Mouse (Mus musculus) liver, embryonic 15.5 days (tissue): Measurements from ENCODE around the gene Ddx27. TPM values are rescaled to one million over a fixed set of nuclear protein-coding genes. Genes with fewer than 3 reads are reported as not detected.

ENCODE experiments used
- ATAC-seq: fragments of 200-750 bp; cut with Nextera tagmentation; 2 replicates; pipeline ENCODE4 v1.8.0; 2017; ENCODE audit warnings: moderate number of reproducible peaks, mild to moderate bottlenecking, moderate library complexity; ENCODE audit not compliant: insufficient read depth
- H3K27ac ChIP-seq: fragments of 300-500 bp; sonication (generic); replicated peaks from 2 replicates; pipeline ENCODE4 v1.5.1; 2015; ENCODE audit warnings: mild to moderate bottlenecking, inconsistent platforms
- H3K27me3 ChIP-seq: fragments of 300-500 bp; sonication (generic); 2 replicates; pipeline ENCODE4 v1.6.1; 2015; ENCODE audit warnings: mild to moderate bottlenecking, inconsistent platforms
- H3K36me3 ChIP-seq: fragments of 300-500 bp; sonication (generic); replicated peaks from 2 replicates; pipeline ENCODE4 v1.6.1; 2015; ENCODE audit warnings: moderate library complexity, mild to moderate bottlenecking, inconsistent platforms
- H3K4me1 ChIP-seq: fragments of 300-500 bp; sonication (generic); replicated peaks from 2 replicates; pipeline ENCODE4 v1.6.1; 2015; ENCODE audit warnings: inconsistent platforms
- H3K4me2 ChIP-seq: fragments of 300-500 bp; sonication (generic); 2 replicates; pipeline ENCODE4 v1.6.1; 2015; ENCODE audit warnings: moderate library complexity, mild to moderate bottlenecking, inconsistent platforms
- H3K4me3 ChIP-seq: fragments of 300-500 bp; sonication (generic); replicated peaks from 2 replicates; pipeline ENCODE4 v1.5.1; 2015; ENCODE audit warnings: mild to moderate bottlenecking, inconsistent platforms
- H3K9ac ChIP-seq: fragments of 300-500 bp; sonication (generic); 2 replicates; pipeline ENCODE4 v1.6.1; 2015; ENCODE audit warnings: moderate library complexity, mild to moderate bottlenecking, inconsistent platforms
- H3K9me3 ChIP-seq: fragments of 300-500 bp; sonication (generic); replicated peaks from 2 replicates; pipeline ENCODE4 v1.6.1; 2016; ENCODE audit warnings: inconsistent platforms
- WGBS: fragments of 180-500 bp; shearing (Covaris S2); methylation state at CpG from one replicate; pipeline ENCODE4 v1.1.7; 2015; ENCODE audit warnings: mixed read lengths; ENCODE audit not compliant: insufficient replicate concordance; 5-methylcytosine and 5-hydroxymethylcytosine counted together
- polyA plus RNA-seq: library from polyadenylated mRNA; unstranded; fragments of >200 nt; fragmentation: Nextera tagmentation; extraction: Ambion mirVana; gene quantifications from 2 replicates; pipeline ENCODE4 v1.2.1, GENCODE M21; 2015

The Ddx27 gene
- polyA plus RNA-seq, 1 experiment from 2014 or later, result 35.7 TPM

DNA sequence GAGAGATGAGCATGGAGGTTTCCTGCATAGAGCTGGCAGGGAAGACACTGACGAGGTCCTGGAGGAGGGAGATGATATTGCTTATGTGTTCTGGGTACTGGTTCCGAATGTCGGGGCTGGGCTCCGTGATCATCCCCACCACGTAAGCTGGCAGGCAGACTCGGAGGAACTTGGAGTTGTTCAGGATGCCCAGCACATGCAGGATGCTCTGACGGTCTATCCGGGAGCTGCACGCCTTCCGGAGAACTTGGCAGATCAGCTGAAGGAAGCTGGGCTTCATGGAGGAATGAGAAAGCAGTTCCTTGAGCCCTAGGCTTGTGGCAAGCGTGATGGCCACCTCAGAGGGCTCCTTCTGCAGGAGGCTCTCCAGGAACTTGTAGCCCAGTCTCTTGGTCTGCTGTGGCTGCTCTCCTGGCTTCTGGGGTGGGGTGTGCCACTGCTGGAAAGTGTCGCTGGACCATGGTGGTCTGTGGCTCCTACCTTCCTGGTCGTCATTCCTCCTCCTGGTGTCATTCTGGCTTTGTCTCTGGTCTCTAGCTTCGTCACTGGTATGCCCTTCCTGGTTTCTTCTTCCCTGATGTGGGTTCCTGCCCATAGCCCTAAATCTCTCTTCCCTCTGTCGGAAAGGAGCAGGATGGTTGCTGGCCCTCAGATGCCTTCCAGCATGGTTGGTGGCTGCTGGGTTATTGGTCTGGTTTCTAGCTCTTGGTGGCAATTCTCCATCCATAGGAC, 41.4 kb downstream of the Ddx27 start:
- no peak overlapping the region for H3K9ac ChIP-seq
- no peak for ATAC-seq
- H3K4me2 ChIP-seq, result no peak overlapping the region
- WGBS, result 88% methylated on average over 15 of the region's 15 CpGs
- no peaks in the 10 kb centered on the region for H3K9me3 ChIP-seq
- peaks cover 82% of the 10 kb centered on the region for H3K36me3 ChIP-seq
- H3K4me1 ChIP-seq, result peaks cover 65% of the 10 kb centered on the region
- no peak overlapping the region for H3K4me3 ChIP-seq
- no peaks in the 10 kb centered on the region for H3K27me3 ChIP-seq
- H3K27ac ChIP-seq, result no peak overlapping the region

DNA sequence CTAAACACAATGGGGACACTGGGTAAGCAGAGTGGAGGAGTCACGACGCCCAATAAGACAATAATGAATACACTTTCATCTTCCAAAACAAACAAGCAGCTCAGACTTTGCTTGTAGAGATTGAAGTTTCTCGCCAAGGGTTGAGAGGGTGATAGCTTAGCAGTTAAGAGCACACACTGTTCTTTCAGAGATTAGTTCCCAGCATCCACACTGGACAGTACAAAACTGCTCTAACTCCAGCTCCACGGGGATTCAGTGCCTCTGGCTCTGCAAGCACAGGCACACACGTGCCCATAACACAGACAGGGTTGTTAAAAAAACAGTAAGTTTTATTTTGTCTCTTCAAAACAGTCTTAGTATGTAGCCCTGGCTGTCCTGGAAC, 41.9 kb downstream of the Ddx27 start:
- H3K4me2 ChIP-seq, result no peak overlapping the region
- no peak overlapping the region for H3K27ac ChIP-seq
- WGBS, result 80% methylated on average over 5 of the region's 5 CpGs
- peaks cover 68% of the 10 kb centered on the region for H3K4me1 ChIP-seq
- no peaks in the 10 kb centered on the region for H3K9me3 ChIP-seq
- H3K4me3 ChIP-seq, result no peak overlapping the region
- H3K9ac ChIP-seq, result no peak overlapping the region
- H3K36me3 ChIP-seq, result peaks cover 77% of the 10 kb centered on the region
- H3K27me3 ChIP-seq, result no peaks in the 10 kb centered on the region
- no peak for ATAC-seq

DNA sequence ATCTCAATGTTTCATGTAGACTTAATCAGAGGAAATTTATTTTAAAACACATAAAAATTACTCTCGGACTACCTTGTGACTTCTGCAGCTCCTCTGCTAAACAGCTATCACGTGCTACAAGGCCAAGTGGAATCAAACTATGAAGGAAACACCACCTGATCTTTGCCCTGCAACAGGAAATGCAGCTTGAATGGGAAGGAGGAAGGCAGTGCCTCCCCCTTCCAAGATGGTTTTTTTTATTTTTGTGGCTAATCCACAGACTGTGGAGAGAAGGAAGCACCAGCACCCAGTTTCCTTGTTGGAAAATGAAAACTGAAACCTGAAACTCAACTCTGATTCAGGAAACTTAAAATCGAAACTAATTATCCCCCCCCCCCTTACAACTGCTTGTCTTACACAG, 43.2 kb downstream of the Ddx27 start:
- Histone ChIP-seq H3K36me3 (peaks cover 66% of the 10 kb centered on the region), H3K9me3 (no peaks in the 10 kb centered on the region), H3K27me3 (no peaks in the 10 kb centered on the region), H3K4me2 (no peak overlapping the region), H3K9ac (no peak overlapping the region), H3K4me1 (peaks cover 63% of the 10 kb centered on the region), H3K27ac (no peak overlapping the region), H3K4me3 (no peak overlapping the region)
- ATAC-seq, result no peak
- 55% methylated on average over 3 of the region's 3 CpGs for WGBS

DNA sequence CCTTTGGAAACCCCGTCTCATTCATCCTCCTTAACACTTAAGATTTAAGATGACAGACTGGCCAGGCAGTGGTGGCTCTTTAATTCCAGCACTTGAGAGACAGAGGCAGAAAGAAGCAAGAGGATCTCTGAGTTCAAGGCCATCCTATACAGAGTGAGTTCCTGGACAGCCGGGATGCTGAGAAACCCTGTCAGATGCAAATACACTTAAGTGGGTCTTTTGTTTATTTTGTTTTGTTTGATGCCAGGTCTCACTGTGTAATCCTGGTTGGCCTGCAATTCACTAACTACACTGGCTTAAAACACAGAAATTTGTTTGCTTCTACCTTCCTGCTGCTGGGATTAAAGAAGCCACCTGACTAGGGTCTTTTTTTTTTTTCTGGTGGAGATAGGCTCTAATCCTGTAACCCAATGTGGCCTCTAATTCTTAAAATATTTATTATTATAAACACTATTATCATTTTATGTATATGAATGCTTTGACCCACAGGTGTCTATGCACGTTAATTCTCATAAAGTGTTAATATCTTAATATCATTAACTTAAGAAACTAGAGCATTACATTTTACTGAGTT, 43.9 kb downstream of the Ddx27 start:
- Histone ChIP-seq H3K9me3 (no peaks in the 10 kb centered on the region), H3K27me3 (no peaks in the 10 kb centered on the region), H3K36me3 (peaks cover 61% of the 10 kb centered on the region), H3K27ac (no peak overlapping the region), H3K4me2 (no peak overlapping the region), H3K4me3 (no peak overlapping the region), H3K4me1 (peaks cover 58% of the 10 kb centered on the region), H3K9ac (no peak overlapping the region)
- 70% methylated on average over 3 of the region's 3 CpGs for WGBS
- ATAC-seq, result no peak

DNA sequence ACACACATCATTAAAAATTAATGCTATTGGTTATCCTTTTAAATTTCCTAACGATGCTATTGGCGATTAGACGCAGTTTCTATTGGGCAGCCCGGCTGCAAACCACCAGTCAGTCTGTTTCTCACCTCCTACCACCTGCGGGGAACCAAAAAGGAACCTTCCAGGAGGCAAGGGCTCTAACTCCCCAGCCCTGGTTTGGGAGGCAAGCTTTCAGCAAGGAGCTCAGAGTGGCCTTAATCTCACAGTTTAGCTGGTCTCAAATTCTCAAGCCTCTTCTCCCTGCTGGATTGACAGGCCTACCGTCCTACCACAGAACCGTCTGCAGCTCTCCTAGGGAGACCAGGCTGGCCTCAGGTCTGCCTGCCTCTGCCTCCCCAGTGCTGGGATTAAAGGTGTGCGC, 44.5 kb downstream of the Ddx27 start:
- H3K27ac ChIP-seq, result peak overlapping the region; percentile 55
- 77% methylated on average over 8 of the region's 8 CpGs for WGBS
- H3K9ac ChIP-seq, result 0 out of 2 replicates have a peak overlapping the region, but pooled peaks have one; percentile 92

DNA sequence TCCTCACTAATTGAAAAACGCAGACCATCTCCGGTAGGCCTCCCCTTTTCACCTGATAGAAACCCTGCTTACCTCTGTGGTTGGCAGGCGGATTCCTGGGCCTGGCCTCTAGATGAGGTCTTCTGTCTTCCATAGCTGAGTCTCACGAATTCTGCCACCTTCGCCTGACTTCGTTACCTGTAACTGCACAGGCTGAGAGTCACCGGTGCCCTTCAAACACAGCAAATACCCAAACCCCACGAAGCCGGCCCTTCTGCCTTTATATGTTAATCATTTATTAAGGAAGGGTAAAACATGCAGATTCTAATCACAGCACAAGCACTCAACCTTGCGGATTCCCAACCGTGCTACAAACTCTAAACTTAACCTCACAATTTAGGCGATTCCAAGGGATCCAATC, 45.0 kb downstream of the Ddx27 start:
- peak overlapping the region; percentile 55 for H3K27ac ChIP-seq
- H3K4me3 ChIP-seq, result peak overlapping the region; percentile 88
- H3K4me1 ChIP-seq, result peaks cover 58% of the 10 kb centered on the region
- peaks cover 60% of the 10 kb centered on the region for H3K36me3 ChIP-seq
- H3K9ac ChIP-seq, result 0 out of 2 replicates have a peak overlapping the region, but pooled peaks have one; percentile 92
- 80% methylated on average over 12 of the region's 12 CpGs for WGBS
- no peaks in the 10 kb centered on the region for H3K27me3 ChIP-seq
- no peak for ATAC-seq
- H3K4me2 ChIP-seq, result peak overlapping the region; percentile 72
- H3K9me3 ChIP-seq, result no peaks in the 10 kb centered on the region

More for the DNA sequence above, 44.5 kb downstream of the Ddx27 start:
- no peaks in the 10 kb centered on the region for H3K9me3 ChIP-seq
- peak overlapping the region; percentile 72 for H3K4me2 ChIP-seq
- no peaks in the 10 kb centered on the region for H3K27me3 ChIP-seq
- H3K4me1 ChIP-seq, result peaks cover 58% of the 10 kb centered on the region
- H3K36me3 ChIP-seq, result peaks cover 60% of the 10 kb centered on the region
- H3K4me3 ChIP-seq, result peak overlapping the region; percentile 88
- no peak for ATAC-seq

DNA sequence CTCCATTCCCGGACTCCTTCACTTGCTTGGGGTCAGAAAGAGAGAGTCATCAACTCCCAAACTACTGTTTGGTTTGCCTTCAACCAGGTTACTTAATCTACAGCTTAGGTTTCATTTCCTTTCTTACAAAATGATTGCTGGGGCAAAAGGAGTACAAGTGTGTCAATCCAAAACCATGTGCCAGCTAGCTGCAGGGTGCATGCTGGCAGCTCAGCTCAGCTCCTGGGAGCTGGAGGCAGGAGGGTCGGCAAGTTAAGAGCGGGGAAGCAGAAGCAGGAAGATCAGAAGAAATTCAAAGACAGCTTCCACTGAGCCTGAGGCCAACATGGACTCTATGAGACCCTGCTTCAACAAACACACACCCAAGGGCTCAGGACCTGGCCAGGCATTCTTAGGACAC, 45.4 kb downstream of the Ddx27 start:
- H3K36me3 ChIP-seq, result peaks cover 60% of the 10 kb centered on the region

DNA sequence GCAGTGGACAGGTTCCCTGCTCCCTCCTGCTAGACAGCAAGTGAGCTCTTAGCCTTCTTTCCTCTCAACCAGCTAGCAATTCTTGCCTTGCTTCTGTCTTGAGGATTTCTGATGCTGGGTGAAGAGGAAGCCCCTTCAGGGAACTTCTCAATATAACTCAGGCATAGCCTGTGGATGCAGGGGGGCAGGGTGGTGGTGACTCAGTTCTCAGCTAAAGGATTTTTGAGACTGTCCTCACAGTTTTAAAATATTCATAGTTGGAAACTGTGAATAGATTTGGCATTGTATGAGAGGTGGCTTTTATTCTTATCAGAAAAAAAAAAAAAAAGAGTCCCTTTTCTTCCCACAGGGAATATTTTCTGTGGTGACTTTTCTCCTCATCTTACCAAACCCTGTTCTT, 45.8 kb downstream of the Ddx27 start:
- Histone ChIP-seq H3K27me3 (no peaks in the 10 kb centered on the region), H3K4me1 (peaks cover 58% of the 10 kb centered on the region), H3K4me3 (peak overlapping the region; percentile 88), H3K9ac (peak overlapping the region; percentile 92), H3K27ac (peak overlapping the region; percentile 55), H3K4me2 (peak overlapping the region; percentile 72), H3K9me3 (no peaks in the 10 kb centered on the region), H3K36me3 (peaks cover 60% of the 10 kb centered on the region)
- no peak for ATAC-seq

More for the DNA sequence above, 45.4 kb downstream of the Ddx27 start:
- Histone ChIP-seq H3K9me3 (no peaks in the 10 kb centered on the region), H3K27ac (peak overlapping the region; percentile 55), H3K9ac (peak overlapping the region; percentile 92), H3K4me3 (peak overlapping the region; percentile 88), H3K4me1 (peaks cover 58% of the 10 kb centered on the region), H3K4me2 (peak overlapping the region; percentile 72), H3K27me3 (no peaks in the 10 kb centered on the region)
- ATAC-seq, result no peak
- 57% methylated on average over 3 of the region's 3 CpGs for WGBS

DNA sequence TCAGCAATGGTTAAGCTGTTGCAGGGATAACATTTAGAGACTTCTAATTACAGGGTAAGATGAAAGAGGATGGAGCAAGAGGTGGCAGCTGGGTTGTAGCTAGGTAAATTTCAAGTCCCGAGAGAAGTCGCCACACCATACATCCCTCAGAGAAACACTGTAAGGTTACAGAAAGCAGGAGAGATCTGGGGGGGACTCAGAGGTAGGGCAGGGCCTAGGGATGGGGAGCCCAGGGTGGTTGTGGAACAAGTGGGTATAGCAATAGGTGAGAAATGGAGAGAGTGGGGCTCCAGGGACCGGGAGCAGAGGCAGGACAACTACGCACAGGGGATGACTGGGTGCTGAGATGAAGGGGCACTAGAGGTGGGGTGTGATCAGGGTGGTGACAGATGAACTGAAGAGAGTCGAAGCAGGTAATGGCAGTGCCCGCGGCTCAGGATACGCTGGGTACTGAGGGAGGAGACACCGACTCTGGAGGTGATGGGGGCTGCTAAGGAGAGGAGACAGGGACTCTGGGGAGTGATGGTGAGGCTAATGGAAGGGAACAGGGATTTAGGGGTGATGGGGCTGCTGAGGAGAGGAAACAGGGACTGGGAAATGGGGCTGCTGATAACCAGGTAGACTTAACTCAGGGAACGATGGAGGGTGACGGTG, 46.5 kb downstream of the Ddx27 start:
- H3K4me1 ChIP-seq, result peaks cover 57% of the 10 kb centered on the region
- H3K27ac ChIP-seq, result peak overlapping the region; percentile 95
- no peaks in the 10 kb centered on the region for H3K27me3 ChIP-seq
- WGBS, result 8% methylated on average over 11 of the region's 11 CpGs
- peak overlapping the region; percentile 92 for H3K9ac ChIP-seq
- ATAC-seq, result no peak
- peak overlapping the region; percentile 72 for H3K4me2 ChIP-seq
- H3K36me3 ChIP-seq, result peaks cover 60% of the 10 kb centered on the region
- H3K4me3 ChIP-seq, result peak overlapping the region; percentile 88
- H3K9me3 ChIP-seq, result no peaks in the 10 kb centered on the region

DNA sequence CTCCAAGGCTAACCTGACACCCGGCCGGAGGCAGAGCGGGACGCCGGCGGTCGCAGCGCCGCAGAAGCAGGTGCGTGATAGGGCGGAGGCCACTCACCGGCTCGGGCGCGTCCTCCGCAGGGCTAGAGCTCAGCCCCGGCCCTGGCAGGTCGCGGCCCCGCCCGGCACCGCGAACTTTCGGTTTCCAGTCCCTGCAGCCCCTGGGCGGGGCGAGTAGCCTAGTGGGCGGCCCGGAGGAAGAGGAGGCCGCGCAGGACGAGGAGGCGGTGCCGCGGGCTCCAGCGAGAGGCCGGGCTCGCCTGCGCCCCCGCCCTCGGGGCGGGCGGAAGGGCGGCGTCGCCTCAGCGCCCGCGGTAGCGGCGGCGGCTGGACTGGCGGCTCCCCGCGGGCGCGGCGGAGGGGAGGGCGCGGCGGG, 47.5 kb downstream of the Ddx27 start:
- no peaks in the 10 kb centered on the region for H3K9me3 ChIP-seq
- H3K36me3 ChIP-seq, result peaks cover 52% of the 10 kb centered on the region
- peak overlapping the region; percentile 92 for H3K9ac ChIP-seq
- 0% methylated on average over 56 of the region's 60 CpGs for WGBS
- peak overlapping the region; percentile 78 for H3K4me2 ChIP-seq
- peak; percentile 90 for ATAC-seq
- H3K4me3 ChIP-seq, result peak overlapping the region; percentile 88
- peaks cover 64% of the 10 kb centered on the region for H3K4me1 ChIP-seq
- H3K27me3 ChIP-seq, result no peaks in the 10 kb centered on the region
- H3K27ac ChIP-seq, result peak overlapping the region; percentile 95
